Mouse (Mus musculus): ENCODE measurements around the gene A830018L16Rik.

Gene A830018L16Rik

GRCm38 (mm10) chr1:11652773-11653172, 238.9 kb downstream of the A830018L16Rik start:
- DNase-seq (ENCODE audit: low spot score): no peak

DNA sequence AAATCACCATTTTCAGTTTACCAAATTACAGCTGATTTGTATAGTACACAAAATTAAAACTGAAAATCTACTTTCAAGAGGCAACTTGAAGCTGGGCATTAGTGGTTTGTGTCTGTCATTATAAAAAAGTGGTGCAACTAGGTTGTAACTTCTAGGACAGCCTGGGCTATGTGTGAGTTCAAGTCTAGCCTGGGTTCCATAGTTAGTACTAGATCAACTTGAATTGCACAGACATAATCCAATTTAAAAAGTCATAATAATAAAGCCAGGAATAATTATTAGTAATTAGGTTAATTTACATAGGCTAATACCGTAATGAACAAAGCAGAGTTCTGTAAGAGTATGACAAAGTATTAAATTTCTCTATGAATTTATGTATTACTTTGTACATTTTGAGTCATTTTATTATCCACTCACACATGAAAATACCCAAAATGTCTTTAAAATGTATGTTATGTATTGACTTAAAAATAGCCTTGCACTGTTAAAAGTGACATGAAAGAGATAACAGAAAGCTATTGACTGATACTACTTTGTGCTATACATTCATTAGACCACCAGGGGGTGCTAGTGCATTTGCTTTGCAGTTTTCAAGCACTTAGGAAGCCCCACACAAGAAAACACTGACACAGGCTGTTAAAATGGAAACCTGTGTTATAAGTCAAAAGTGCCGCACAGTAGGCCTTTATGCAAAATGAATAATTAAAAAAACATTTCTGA, 243.6 kb downstream of the A830018L16Rik start:
- DNase-seq (ENCODE audit: low spot score): peak; percentile 95

DNA sequence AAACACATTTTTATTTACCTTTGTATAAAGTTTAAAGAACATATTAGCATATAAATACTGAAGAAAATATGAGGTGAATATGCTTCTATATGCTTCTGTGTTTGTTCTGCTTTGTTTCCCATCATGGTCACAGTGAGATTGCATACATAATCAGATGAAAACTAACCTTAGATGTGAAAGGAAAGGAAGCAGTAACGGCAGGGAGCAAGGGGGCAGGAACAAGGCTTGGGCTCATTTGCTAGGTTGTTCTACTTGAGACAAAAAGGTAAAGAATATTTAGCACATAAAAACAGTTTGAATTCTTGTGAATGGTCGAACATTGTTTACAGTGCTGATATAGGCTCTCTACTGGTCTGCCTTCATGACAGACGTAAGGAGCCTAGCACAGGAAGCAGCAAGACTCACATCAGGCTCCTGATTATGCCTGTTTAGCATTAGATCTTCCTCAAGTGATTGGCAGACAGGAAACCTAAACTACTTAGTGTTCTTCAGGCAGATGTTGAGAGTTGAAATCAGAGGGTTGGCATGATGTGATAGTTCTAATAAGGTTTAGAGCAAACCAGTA, 244.2 kb downstream of the A830018L16Rik start:
- DNase-seq (ENCODE audit: low spot score): no peak

GRCm38 (mm10) chr1:11744749-11745314, 330.9 kb downstream of the A830018L16Rik start:
- DNase-seq (ENCODE audit: low spot score): no peak

DNA sequence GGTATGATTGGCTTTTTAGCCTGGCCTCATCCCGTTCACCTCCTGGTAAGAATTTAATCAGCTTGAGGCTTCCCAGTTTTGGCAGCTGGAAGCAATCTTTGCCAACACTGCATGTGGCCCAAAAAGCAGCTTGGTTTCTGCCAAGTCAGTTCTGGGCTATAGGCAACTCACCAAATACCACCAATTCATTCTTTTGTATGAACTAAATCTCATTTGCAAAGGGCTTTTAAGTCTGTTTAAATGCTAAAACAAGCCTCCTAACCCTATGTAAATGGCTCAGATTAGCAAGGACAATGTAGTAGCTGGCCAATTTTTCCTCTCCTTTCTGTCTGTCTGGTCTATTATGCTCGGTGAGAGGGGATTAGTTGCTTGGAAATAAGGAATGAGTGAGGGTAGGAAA, 334.5 kb downstream of the A830018L16Rik start:
- no peak for DNase-seq (ENCODE audit: low spot score)

DNA sequence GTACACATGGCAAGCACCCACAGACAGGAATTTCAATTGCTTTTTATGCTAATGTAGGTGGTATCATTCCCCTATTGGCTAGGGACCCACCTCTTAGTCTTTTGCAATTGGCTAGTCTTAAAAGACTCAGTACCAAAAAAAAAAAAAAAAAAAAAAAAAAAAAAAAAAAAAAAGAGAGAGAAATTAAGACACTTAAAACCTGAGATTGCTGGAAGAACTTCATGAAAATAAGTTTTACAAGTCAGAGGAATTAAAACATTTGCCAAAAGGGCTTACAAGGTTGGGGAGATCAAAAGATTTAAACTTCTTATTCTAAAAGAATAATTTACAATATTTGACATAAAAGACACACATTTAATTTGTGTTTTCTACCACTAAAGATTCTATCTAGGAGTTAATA, 336.2 kb downstream of the A830018L16Rik start:
- DNase-seq (ENCODE audit: low spot score): no peak

DNA sequence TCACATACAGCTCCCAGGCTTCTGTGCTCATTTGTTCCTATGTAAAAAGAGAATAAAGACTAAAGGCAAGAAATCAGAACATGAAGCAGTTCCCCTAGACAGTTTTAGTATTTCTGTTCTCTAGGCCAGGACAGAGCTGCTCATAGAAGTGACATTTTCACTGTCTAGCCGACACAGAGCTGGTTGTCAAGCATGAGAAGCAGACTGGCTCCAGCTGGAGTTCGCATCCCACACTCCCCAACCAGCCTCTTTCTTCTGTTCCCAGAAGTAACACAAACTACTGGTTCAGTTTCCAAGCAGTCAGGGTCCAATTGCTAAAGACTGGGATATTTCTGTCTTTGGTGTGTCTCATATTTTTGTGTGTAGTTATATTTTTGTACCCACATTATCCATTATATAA, 336.7 kb downstream of the A830018L16Rik start:
- no peak for DNase-seq (ENCODE audit: low spot score)

GRCm38 (mm10) chr1:11751996-11752395, 338.1 kb downstream of the A830018L16Rik start:
- no peak for DNase-seq (ENCODE audit: low spot score)

DNA sequence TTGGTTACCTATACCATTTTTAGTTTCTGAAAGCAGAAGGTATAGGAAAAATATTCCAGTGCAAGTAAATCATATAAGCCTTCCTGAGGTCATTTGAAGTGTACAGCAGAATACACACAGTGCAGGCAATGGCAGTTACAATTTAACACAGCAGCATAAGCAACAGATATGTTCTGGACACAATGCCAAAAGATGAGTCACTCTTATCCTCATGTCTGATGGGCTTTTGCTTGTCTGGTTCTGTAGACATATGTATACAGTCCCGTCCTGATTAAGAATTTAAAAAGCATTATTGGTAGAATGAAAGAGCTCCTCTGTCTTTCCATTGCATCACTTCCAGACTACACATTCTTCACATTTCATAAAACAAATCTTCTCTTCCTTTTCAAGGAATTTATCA, 374.4 kb downstream of the A830018L16Rik start:
- DNase-seq (ENCODE audit: low spot score): no peak

GRCm38 (mm10) chr1:11792820-11793219, 378.9 kb downstream of the A830018L16Rik start:
- DNase-seq (ENCODE audit: low spot score): no peak

DNA sequence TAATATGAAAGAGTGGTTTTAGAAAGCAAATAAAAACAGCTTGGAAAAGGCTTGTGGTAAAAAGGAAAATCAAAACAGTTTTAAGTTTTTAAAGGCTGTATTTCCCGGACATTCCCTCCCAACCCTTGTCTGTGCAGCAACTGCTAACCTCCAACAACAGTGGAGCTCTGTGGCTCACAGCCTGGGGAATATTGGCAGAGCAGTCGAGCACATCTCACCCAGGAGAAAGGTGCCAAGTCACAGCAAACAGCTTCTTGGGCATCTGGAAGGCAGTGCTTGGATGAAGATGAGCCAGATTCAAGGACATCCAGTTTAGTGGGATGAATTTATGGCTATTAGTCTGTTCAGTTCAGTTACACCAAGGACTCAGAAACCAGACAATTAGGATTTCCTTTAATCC, 381.8 kb downstream of the A830018L16Rik start:
- DNase-seq (ENCODE audit: low spot score): no peak

GRCm38 (mm10) chr1:11872847-11873246, 458.9 kb downstream of the A830018L16Rik start:
- DNase-seq (ENCODE audit: low spot score): no peak

DNA sequence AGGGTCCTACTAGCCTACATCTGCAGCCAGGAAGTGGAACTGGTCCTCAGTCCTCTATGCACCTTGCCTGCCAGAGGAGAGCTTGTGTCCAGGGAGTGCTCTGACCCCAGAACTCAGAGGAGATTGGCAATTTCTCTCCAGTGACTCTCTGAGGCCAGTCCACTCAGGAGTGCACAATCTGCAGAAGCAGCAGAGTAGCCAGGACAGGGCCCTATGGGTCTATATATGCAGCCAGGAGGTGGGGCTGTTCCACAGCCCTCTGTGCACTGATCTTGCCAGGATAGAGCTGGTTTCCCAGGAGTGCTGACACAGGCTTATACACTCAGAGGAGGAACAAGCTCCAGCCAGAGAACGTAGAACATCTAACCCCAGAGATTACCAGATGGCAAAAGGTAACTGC, 459.7 kb downstream of the A830018L16Rik start:
- no peak for DNase-seq (ENCODE audit: low spot score)

GRCm38 (mm10) chr1:11881706-11882105, 467.8 kb downstream of the A830018L16Rik start:
- no peak for DNase-seq (ENCODE audit: low spot score)

GRCm38 (mm10) chr1:11895715-11896114, 481.8 kb downstream of the A830018L16Rik start:
- no peak for DNase-seq (ENCODE audit: low spot score)

GRCm38 (mm10) chr1:11915873-11916272, 502.0 kb downstream of the A830018L16Rik start:
- no peak for DNase-seq (ENCODE audit: low spot score)

DNA sequence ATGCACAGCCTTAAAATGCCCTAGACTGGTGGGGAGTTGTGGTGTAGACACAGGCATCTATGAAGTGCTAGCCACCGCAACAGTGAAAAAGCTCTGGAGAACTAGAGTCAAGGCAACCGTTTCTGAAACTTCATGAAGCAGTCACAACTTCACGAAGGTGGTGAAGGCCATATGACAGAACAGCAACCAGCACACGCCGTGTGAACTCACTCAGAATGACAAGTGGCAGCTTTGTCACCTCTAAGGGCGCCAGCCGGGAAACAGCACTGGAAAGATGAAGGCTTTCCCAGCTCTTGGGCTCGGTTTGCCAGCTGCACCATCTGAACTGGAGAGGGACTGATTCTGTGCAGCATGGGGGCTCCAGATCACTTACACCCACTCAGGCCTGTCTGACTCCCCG, 523.1 kb downstream of the A830018L16Rik start:
- peak; percentile 1 for DNase-seq (ENCODE audit: low spot score)

- no peak for DNase-seq (ENCODE audit: low spot score)
Measured at GRCm38 (mm10) chr1:11959421-11960206, 545.7 kb downstream of the A830018L16Rik start.

- no peak for DNase-seq (ENCODE audit: low spot score)
Measured at GRCm38 (mm10) chr1:11982590-11983136, 568.8 kb downstream of the A830018L16Rik start.

GRCm38 (mm10) chr1:11990011-11990410, 576.1 kb downstream of the A830018L16Rik start:
- no peak for DNase-seq (ENCODE audit: low spot score)

GRCm38 (mm10) chr1:11996297-11996878, 582.5 kb downstream of the A830018L16Rik start:
- DNase-seq (ENCODE audit: low spot score): no peak

- no peak for DNase-seq (ENCODE audit: low spot score)
Measured at GRCm38 (mm10) chr1:11997574-11997973, 583.7 kb downstream of the A830018L16Rik start.

Data from retina, embryonic 14.5 days (tissue).